Mouse (Mus musculus): ENCODE data around the gene Manba.

DNA sequence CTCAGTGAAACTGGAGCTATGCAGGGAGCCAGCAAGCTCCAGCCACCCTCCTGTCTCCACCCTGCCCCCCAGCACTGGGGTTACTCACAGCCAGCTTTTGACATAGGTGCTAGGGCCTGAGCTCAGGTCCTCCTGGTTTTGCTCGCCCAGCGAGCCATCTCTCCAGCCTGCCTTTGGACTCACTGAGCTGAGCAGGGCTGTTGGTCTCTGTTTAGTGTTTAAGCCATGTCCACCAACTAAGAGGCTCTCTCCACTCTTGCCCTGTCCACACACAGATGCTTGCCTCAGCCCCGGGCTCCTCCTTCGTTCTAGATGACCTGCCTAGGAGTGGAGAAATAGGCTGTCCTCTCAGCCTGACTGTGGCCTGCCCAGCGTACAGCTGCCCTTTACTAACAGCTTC, 33.5 kb downstream of the Manba start:
- no peak for TF ChIP-seq POLR2A (IDR thresholded peaks at IDR 0.05; ENCODE audit: low read depth, low read length)
- TF ChIP-seq CTCF (IDR thresholded peaks at IDR 0.05; ENCODE audit: extremely low read depth, insufficient read depth, insufficient read length, insufficient replicate concordance) = no peak

Data from spleen, adult 2 months (tissue).